ENCODE assay signal across 19 mouse cellular contexts in the genomic region with DNA sequence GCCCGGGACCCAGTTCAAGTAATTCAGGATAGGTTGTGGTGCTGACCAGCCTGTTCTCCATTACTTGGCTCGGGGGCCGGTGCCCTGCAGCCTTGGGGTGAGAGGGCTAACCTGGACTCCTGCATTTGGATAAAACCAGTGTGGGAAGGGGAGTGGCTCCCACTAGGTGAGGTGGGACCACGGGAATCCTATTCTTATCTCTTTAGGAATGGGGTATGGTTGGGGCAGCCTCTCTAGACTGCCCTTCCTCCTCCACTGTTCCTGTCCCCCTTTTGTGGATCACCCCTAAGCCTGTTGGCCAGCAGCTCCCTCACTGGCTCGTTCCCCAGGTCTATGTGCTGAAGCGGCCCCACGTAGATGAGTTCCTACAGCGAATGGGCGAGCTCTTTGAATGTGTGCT. TPM values are rescaled to one million over a fixed set of nuclear protein-coding genes. Genes with fewer than 3 reads are reported as not detected.
DNase-seq lines count a peak whose midpoint lies in the region; ATAC-seq and TF ChIP-seq lines count a peak whose summit lies in the region.
"Had no signal": no experiment of that assay in that cellular context is flagged by ENCODE, and none has a peak within 500 bp of the region (broad histone marks: within the 10 kb centered on the region; RNA-seq: fewer than 3 reads in every experiment).

No protein-coding gene starts in this region.

- H3K27ac ChIP-seq in intestine, postnatal 0 days (ENCODE audit: low read depth, low read length): peak overlapping the region; percentile 7; the same call in 1 of the 2 replicates
- no peak overlapping the region for H3K27ac ChIP-seq in intestine, embryonic 15.5 days
- H3K27ac ChIP-seq in limb, embryonic 12.5 days: 0 out of 2 replicates have a peak overlapping the region, but pooled peaks have one; percentile 29
- H3K27ac ChIP-seq: embryonic facial prominence, embryonic 12.5 days; hindbrain, postnatal 0 days; midbrain, embryonic 12.5 days; neural tube, embryonic 12.5 days had no signal

- peak; percentile 52 for DNase-seq in cerebellum, adult 9-11 months
- no peak for DNase-seq in cerebellum, adult 11 months
- DNase-seq in layer of hippocampus, postnatal 36 days: no peak
- DNase-seq: B cell, adult 2 months; forebrain, postnatal 0 days; kidney, adult 8-10 months; thymus, postnatal 4 days had no signal

- no peaks in the 10 kb centered on the region for H3K27me3 ChIP-seq in intestine, postnatal 0 days (replicated peaks; ENCODE audit: control insufficient read depth, insufficient read depth, low read length)
- no peaks in the 10 kb centered on the region for H3K27me3 ChIP-seq in intestine, embryonic 15.5 days (replicated peaks)
- peaks cover 6% of the 10 kb centered on the region for H3K27me3 ChIP-seq in E14TG2a.4 (ENCODE audit: insufficient read depth, low read length)
- H3K27me3 ChIP-seq in limb, embryonic 12.5 days: no peaks in the 10 kb centered on the region
- H3K27me3 ChIP-seq: embryonic facial prominence, embryonic 12.5 days; heart, embryonic 12.5 days; limb, embryonic 15.5 days had no signal

- peaks cover 5% of the 10 kb centered on the region for H3K4me1 ChIP-seq in intestine, postnatal 0 days (replicated peaks; ENCODE audit: control insufficient read depth, insufficient read depth, low read length)
- H3K4me1 ChIP-seq in intestine, embryonic 15.5 days (replicated peaks): peaks cover 36% of the 10 kb centered on the region
- H3K4me1 ChIP-seq in E14TG2a.4 (replicated peaks; ENCODE audit: low read depth, low read length): peaks cover 73% of the 10 kb centered on the region
- H3K4me1 ChIP-seq in limb, embryonic 12.5 days (replicated peaks): peaks cover 41% of the 10 kb centered on the region

- H3K4me3 ChIP-seq in intestine, postnatal 0 days (ENCODE audit: low read depth, low read length): no peak overlapping the region
- no peak overlapping the region for H3K4me3 ChIP-seq in intestine, embryonic 15.5 days (replicated peaks)
- H3K4me3 ChIP-seq in E14TG2a.4 (replicated peaks; ENCODE audit: low read length): peak overlapping the region; percentile 21
- no peak overlapping the region for H3K4me3 ChIP-seq in limb, embryonic 12.5 days (replicated peaks)
- H3K4me3 ChIP-seq: embryonic facial prominence, embryonic 12.5 days; limb, embryonic 15.5 days; midbrain, embryonic 12.5 days; neural tube, embryonic 12.5 days had no signal

- TF ChIP-seq CTCF in intestine, postnatal 0 days (IDR thresholded peaks at IDR 0.05; ENCODE audit: low read depth): no peak
- TF ChIP-seq CTCF in E14TG2a.4 (conservative IDR thresholded peaks at IDR 0.05; ENCODE audit: low read length): no peak

- WGBS in intestine, postnatal 0 days: 88% methylated on average over 9 of the region's 9 CpGs
- WGBS in intestine, embryonic 15.5 days: 89% methylated on average over 9 of the region's 9 CpGs
- 88% methylated on average over 9 of the region's 9 CpGs for WGBS in limb, embryonic 12.5 days

- ATAC-seq in intestine, postnatal 0 days: no peak
- ATAC-seq in intestine, embryonic 15.5 days: no peak
- ATAC-seq in limb, embryonic 12.5 days (ENCODE audit: insufficient number of reproducible peaks, insufficient read depth, low FRiP score, low TSS enrichment, low read depth): no peak
- no peak for ATAC-seq in activated CD4-positive, CD25-positive, alpha-beta regulatory T cell, adult 4 months
- ATAC-seq: forebrain, postnatal 0 days; hindbrain, postnatal 0 days had no signal

- H3K9ac ChIP-seq in intestine, postnatal 0 days (ENCODE audit: low read depth, low read length): no peak overlapping the region
- H3K9ac ChIP-seq in intestine, embryonic 15.5 days: no peak overlapping the region
- no peak overlapping the region for H3K9ac ChIP-seq in limb, embryonic 12.5 days (replicated peaks)
- H3K9ac ChIP-seq: embryonic facial prominence, embryonic 12.5 days; forebrain, postnatal 0 days; limb, embryonic 15.5 days; midbrain, embryonic 12.5 days; neural tube, embryonic 12.5 days had no signal

- no peak overlapping the region for H3K4me2 ChIP-seq in intestine, postnatal 0 days (replicated peaks; ENCODE audit: low read depth)
- no peak overlapping the region for H3K4me2 ChIP-seq in intestine, embryonic 15.5 days (replicated peaks)
- H3K4me2 ChIP-seq in limb, embryonic 12.5 days: no peak overlapping the region
- H3K4me2 ChIP-seq: embryonic facial prominence, embryonic 12.5 days; midbrain, embryonic 12.5 days; neural tube, embryonic 12.5 days had no signal

- H3K36me3 ChIP-seq in intestine, postnatal 0 days (ENCODE audit: control insufficient read depth, insufficient read depth): peaks cover 23% of the 10 kb centered on the region
- H3K36me3 ChIP-seq in intestine, embryonic 15.5 days: peaks cover 13% of the 10 kb centered on the region; the same call in 1 of the 2 replicates
- peaks cover 19% of the 10 kb centered on the region for H3K36me3 ChIP-seq in E14TG2a.4 (ENCODE audit: insufficient read depth, low read length)
- peaks cover 29% of the 10 kb centered on the region for H3K36me3 ChIP-seq in limb, embryonic 12.5 days

- no peaks in the 10 kb centered on the region for H3K9me3 ChIP-seq in intestine, postnatal 0 days (ENCODE audit: control insufficient read depth)
- no peaks in the 10 kb centered on the region for H3K9me3 ChIP-seq in intestine, embryonic 15.5 days
- H3K9me3 ChIP-seq in E14TG2a.4 (ENCODE audit: low read length): no peaks in the 10 kb centered on the region
- no peaks in the 10 kb centered on the region for H3K9me3 ChIP-seq in limb, embryonic 12.5 days
- H3K9me3 ChIP-seq: embryonic facial prominence, embryonic 12.5 days; heart, embryonic 12.5 days; limb, embryonic 15.5 days; midbrain, embryonic 12.5 days; neural tube, embryonic 12.5 days had no signal

RNA-seq across cellular contexts. Expression of gene Ctdsp1, which starts 3.0 kb away (rescaled TPM):
- 48.9 and 52.4 TPM in 2 replicates for polyA plus RNA-seq in intestine, postnatal 0 days (2015; fragmentation: Nextera tagmentation; extraction: Ambion mirVana)
- polyA plus RNA-seq in intestine, embryonic 15.5 days (2015; fragmentation: Nextera tagmentation; extraction: Ambion mirVana): 75.4 and 78.7 TPM in 2 replicates
- 75.3 and 78.5 TPM in 2 replicates for polyA plus RNA-seq in limb, embryonic 12.5 days (2016; fragmentation: Nextera tagmentation; extraction: Ambion mirVana)
- 10 to 100 TPM; 25.9 to 28.4 TPM for total RNA-seq in layer of hippocampus, postnatal 36 days (2021)
- 10 to 100 TPM; 29.9 to 31.9 TPM for polyA plus RNA-seq in activated CD4-positive, CD25-positive, alpha-beta regulatory T cell, adult 4 months (2017; shearing (Covaris generic))

RNA-seq across cellular contexts. Expression of gene Vil1, which starts 14.9 kb away (rescaled TPM):
- 217 and 244 TPM in 2 replicates for polyA plus RNA-seq in intestine, postnatal 0 days (2015; fragmentation: Nextera tagmentation; extraction: Ambion mirVana)
- polyA plus RNA-seq in intestine, embryonic 15.5 days (2015; fragmentation: Nextera tagmentation; extraction: Ambion mirVana): 135 and 146 TPM in 2 replicates
- polyA plus RNA-seq in limb, embryonic 12.5 days (2016; fragmentation: Nextera tagmentation; extraction: Ambion mirVana): 0.19 TPM in 2 replicates
- under 1 TPM; 0.10 to 0.33 TPM for total RNA-seq in layer of hippocampus, postnatal 36 days (2021)
- polyA plus RNA-seq in activated CD4-positive, CD25-positive, alpha-beta regulatory T cell, adult 4 months (2017; shearing (Covaris generic)): under 1 TPM in 1 of 2 experiments, not detected in 1; 0.13 TPM

RNA-seq across cellular contexts. Expression of gene Slc11a1, which starts 19.3 kb away (rescaled TPM):
- 3.8 and 4.3 TPM in 2 replicates for polyA plus RNA-seq in intestine, postnatal 0 days (2015; fragmentation: Nextera tagmentation; extraction: Ambion mirVana)
- polyA plus RNA-seq in intestine, embryonic 15.5 days (2015; fragmentation: Nextera tagmentation; extraction: Ambion mirVana): 6.4 and 6.7 TPM in 2 replicates
- polyA plus RNA-seq in limb, embryonic 12.5 days (2016; fragmentation: Nextera tagmentation; extraction: Ambion mirVana): 0.85 and 2.2 TPM in 2 replicates
- total RNA-seq in layer of hippocampus, postnatal 36 days (2021): 1 to 10 TPM; 2.6 to 3.6 TPM
- under 1 TPM; 0.42 to 0.97 TPM for polyA plus RNA-seq in activated CD4-positive, CD25-positive, alpha-beta regulatory T cell, adult 4 months (2017; shearing (Covaris generic))

RNA-seq across cellular contexts. Expression of gene Catip, which starts 32.4 kb away (rescaled TPM):
- 0.25 and 0.33 TPM in 2 replicates for polyA plus RNA-seq in intestine, postnatal 0 days (2015; fragmentation: Nextera tagmentation; extraction: Ambion mirVana)
- 0.39 and 0.53 TPM in 2 replicates for polyA plus RNA-seq in intestine, embryonic 15.5 days (2015; fragmentation: Nextera tagmentation; extraction: Ambion mirVana)
- polyA plus RNA-seq in limb, embryonic 12.5 days (2016; fragmentation: Nextera tagmentation; extraction: Ambion mirVana): 1.5 and 1.6 TPM in 2 replicates
- total RNA-seq in layer of hippocampus, postnatal 36 days (2021): 1 to 10 TPM; 1.0 to 1.2 TPM
- not detected for polyA plus RNA-seq in activated CD4-positive, CD25-positive, alpha-beta regulatory T cell, adult 4 months (2017; shearing (Covaris generic))
- total RNA-seq: common myeloid progenitor, adult 5-6 weeks had no signal

Comparison
In these comparisons a context has a peak if more than half of its experiments do, and no peak if none do; other contexts are left out.
1. RNA of gene Vil1, which starts 14.9 kb away (polyA plus RNA-seq): 217 to 244 TPM in intestine, postnatal 0 days and 135 to 146 TPM in intestine, embryonic 15.5 days; 0.19 TPM in limb, embryonic 12.5 days and 0.13 TPM in activated CD4-positive, CD25-positive, alpha-beta regulatory T cell, adult 4 months; every median in the first group is over 100 times any median in the second.